Mouse (Mus musculus) hindbrain, postnatal 0 days (tissue): ENCODE data around the gene Olfr1362. TPM values are rescaled to one million over a fixed set of nuclear protein-coding genes. Genes with fewer than 3 reads are reported as not detected.

Experiments used
- ATAC-seq: fragments of 200-750 bp; cut with Nextera tagmentation; 2 replicates; pipeline ENCODE4 v1.8.0; 2017; ENCODE audit warnings: mild to moderate bottlenecking, moderate TSS enrichment, moderate library complexity
- DNase-seq: peaks from one replicate; pipeline ENCODE4 v3.0.0-alpha.2; 2015; ENCODE audit warnings: low spot score
- H3K27ac ChIP-seq: fragments of 300-500 bp; sonication (generic); 2 replicates; pipeline ENCODE4 v1.5.1; 2014; ENCODE audit warnings: mild to moderate bottlenecking
- H3K27me3 ChIP-seq: fragments of 300-500 bp; sonication (generic); 2 replicates; pipeline ENCODE4 v1.6.1; 2014; ENCODE audit warnings: low read length, mixed read lengths; ENCODE audit not compliant: insufficient read depth
- H3K36me3 ChIP-seq: fragments of 300-500 bp; sonication (generic); 2 replicates; pipeline ENCODE4 v1.6.1; 2014; ENCODE audit warnings: low read length, mixed read lengths; ENCODE audit not compliant: insufficient read depth
- H3K4me1 ChIP-seq: fragments of 300-500 bp; sonication (generic); 2 replicates; pipeline ENCODE4 v1.6.1; 2014; ENCODE audit warnings: antibody characterized with exemption, low read length, mixed read lengths; ENCODE audit not compliant: insufficient read depth
- H3K4me2 ChIP-seq: fragments of 300-500 bp; sonication (generic); 2 replicates; pipeline ENCODE4 v1.6.1; 2014; ENCODE audit warnings: low read depth, mild to moderate bottlenecking, low read length, moderate library complexity, mixed read lengths
- H3K4me3 ChIP-seq: fragments of 300-500 bp; sonication (generic); 2 replicates; pipeline ENCODE4 v1.5.1; 2014; ENCODE audit warnings: low read length
- H3K9ac ChIP-seq: fragments of 300-500 bp; sonication (generic); replicated peaks from 2 replicates; pipeline ENCODE4 v1.6.1; 2014; ENCODE audit warnings: mild to moderate bottlenecking, low read length, moderate library complexity, mixed read lengths
- H3K9me3 ChIP-seq: fragments of 300-500 bp; sonication (generic); 2 replicates; pipeline ENCODE4 v1.6.1; 2016; ENCODE audit warnings: low read length, mixed read lengths
- CTCF ChIP-seq: IDR thresholded peaks from 2 replicates; pipeline ENCODE4 v1.5.1; 2016; ENCODE audit warnings: antibody characterized with exemption, control low read depth, low read depth
- WGBS: fragments of 180-500 bp; shearing (Covaris S2); extraction: QIAGEN DNeasy Blood & Tissue Kit; methylation state at CpG from one replicate; pipeline ENCODE4 v1.1.7; 2014; 5-methylcytosine and 5-hydroxymethylcytosine counted together
- polyA plus RNA-seq: library from polyadenylated mRNA; unstranded; fragments of >200 nt; fragmentation: Nextera tagmentation; extraction: Ambion mirVana; gene quantifications from 2 replicates; pipeline ENCODE4 v1.2.1, GENCODE M21; 2015
- total RNA-seq: library from RNA; depleted of rRNA; stranded (reverse); fragments of >200 nt; gene quantifications from 2 replicates; pipeline ENCODE4 v1.2.3, GENCODE M21; 2014; rRNA removed

Gene Olfr1362
- total RNA-seq (not detected in 2 replicates), polyA plus RNA-seq (not detected in 2 replicates)

GRCm38 (mm10) chr13:21613922-21614321, at the start of gene Olfr1362:
Gene Olfr1362 (minus strand): TSS chr13:21614022.
- no peak for ATAC-seq
- H3K27me3 ChIP-seq, result no peaks in the 10 kb centered on the region
- H3K9ac ChIP-seq, result no peak within 1 kb of the TSS
- H3K9me3 ChIP-seq, result no peaks in the 10 kb centered on the region
- no peak within 1 kb of the TSS for H3K27ac ChIP-seq
- no peak for DNase-seq
- no peak for TF ChIP-seq CTCF
- no peak within 1 kb of the TSS for H3K4me3 ChIP-seq
- H3K4me1 ChIP-seq, result no peaks in the 10 kb centered on the region
- H3K4me2 ChIP-seq, result no peak within 1 kb of the TSS
- H3K36me3 ChIP-seq, result no peaks in the 10 kb centered on the region

- Histone ChIP-seq H3K4me2 (no peak within 1 kb of the TSS), H3K9me3 (no peaks in the 10 kb centered on the region), H3K27me3 (no peaks in the 10 kb centered on the region), H3K27ac (no peak within 1 kb of the TSS), H3K4me3 (no peak within 1 kb of the TSS), H3K36me3 (no peaks in the 10 kb centered on the region), H3K9ac (no peak within 1 kb of the TSS), H3K4me1 (no peaks in the 10 kb centered on the region)
- WGBS, result 74% methylated on average over 2 of the region's 2 CpGs
- ATAC-seq (no peak), DNase-seq (no peak)
- TF ChIP-seq CTCF, result no peak
Observed at GRCm38 (mm10) chr13:21663286-21663685, 49.5 kb upstream of the Olfr1362 start, which contains the start of gene Olfr1361. Gene Olfr1361 (minus strand): TSS chr13:21663386.

DNA sequence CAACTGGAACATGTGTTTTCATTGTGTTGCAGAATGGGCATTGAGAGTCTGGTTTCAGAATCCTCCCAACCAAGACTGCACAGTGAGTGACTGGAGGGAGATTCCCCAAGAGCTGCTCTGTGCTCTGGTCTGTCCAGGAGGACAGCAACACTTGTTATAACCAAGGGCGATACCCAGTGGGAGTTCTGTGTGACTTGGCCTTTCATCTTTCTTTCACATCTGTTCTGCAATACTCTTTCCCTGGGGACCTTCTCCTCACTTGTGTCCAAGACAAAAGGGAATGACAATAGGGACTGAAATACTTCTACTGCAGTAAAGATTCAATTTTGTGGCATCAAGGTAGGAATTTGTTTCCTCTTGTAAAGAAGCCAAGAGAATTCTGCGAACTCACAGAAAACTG, 28.6 kb upstream of the Olfr1362 start, which contains the start of gene Olfr11:
Gene Olfr11, minus strand, starts transcription at position 101 of the 400 bp plus-strand sequence.
- 69% methylated on average over 2 of the region's 2 CpGs for WGBS
- DNase-seq (no peak), ATAC-seq (no peak)
- Histone ChIP-seq H3K9ac (no peak within 1 kb of the TSS), H3K4me3 (no peak within 1 kb of the TSS), H3K27ac (no peak within 1 kb of the TSS), H3K27me3 (no peaks in the 10 kb centered on the region), H3K4me1 (no peaks in the 10 kb centered on the region), H3K4me2 (no peak within 1 kb of the TSS), H3K36me3 (no peaks in the 10 kb centered on the region), H3K9me3 (no peaks in the 10 kb centered on the region)
- TF ChIP-seq CTCF, result no peak

DNA sequence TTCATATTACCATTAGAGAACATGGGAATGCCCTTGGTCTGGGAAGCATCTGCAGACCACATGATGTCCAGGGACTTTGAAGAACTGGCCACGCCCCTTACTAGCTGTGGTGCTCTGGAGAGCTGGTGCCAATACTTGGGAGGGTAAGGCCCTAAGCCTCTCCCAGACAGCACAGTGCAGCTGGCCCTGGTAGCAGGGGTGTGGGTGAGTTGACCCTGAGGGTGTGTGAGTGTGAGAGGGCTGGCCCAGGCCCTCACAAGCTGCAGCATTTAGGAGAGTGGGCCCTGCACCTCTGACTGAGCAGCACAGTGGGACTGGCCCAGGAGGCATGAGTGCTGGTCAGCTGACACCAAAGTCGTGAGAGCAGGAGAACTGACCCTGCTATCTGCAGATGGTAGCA, 22.2 kb downstream of the Olfr1362 start:
- Histone ChIP-seq H3K4me1 (no peaks in the 10 kb centered on the region), H3K4me2 (no peak overlapping the region), H3K27ac (no peak overlapping the region), H3K27me3 (no peaks in the 10 kb centered on the region), H3K9ac (no peak overlapping the region), H3K9me3 (no peaks in the 10 kb centered on the region), H3K36me3 (no peaks in the 10 kb centered on the region), H3K4me3 (no peak overlapping the region)
- TF ChIP-seq CTCF, result no peak
- ATAC-seq (no peak), DNase-seq (no peak)
- 70% methylated on average over 2 of the region's 2 CpGs for WGBS

GRCm38 (mm10) chr13:21581659-21582058, 32.2 kb downstream of the Olfr1362 start, which contains the start of gene Olfr1364:
Gene Olfr1364 (minus strand): TSS chr13:21581759.
- Histone ChIP-seq H3K27me3 (no peaks in the 10 kb centered on the region), H3K36me3 (no peaks in the 10 kb centered on the region), H3K9me3 (no peaks in the 10 kb centered on the region), H3K4me3 (no peak within 1 kb of the TSS), H3K4me1 (no peaks in the 10 kb centered on the region), H3K9ac (no peak within 1 kb of the TSS), H3K4me2 (no peak within 1 kb of the TSS), H3K27ac (no peak within 1 kb of the TSS)
- TF ChIP-seq CTCF, result no peak
- DNase-seq (no peak), ATAC-seq (no peak)
- WGBS, result 90% methylated on average over 2 of the region's 2 CpGs

Other genes with a start within 250 kb of the Olfr1362 start
Only the 30 nearest of the 34 such genes appear.
- 3.3 and 6.3 TPM in 2 replicates for gene Pgbd1, start 173.0 kb downstream of the Olfr1362 start, total RNA-seq
- gene Pgbd1, start 173.0 kb downstream of the Olfr1362 start, polyA plus RNA-seq, result 2.0 and 2.1 TPM in 2 replicates
- 18.8 and 18.9 TPM in 2 replicates for gene Zscan26, start 160.3 kb downstream of the Olfr1362 start, total RNA-seq
- gene Zscan26, start 160.3 kb downstream of the Olfr1362 start, polyA plus RNA-seq, result 19.4 and 23.5 TPM in 2 replicates
- 0.86 and 1.1 TPM in 2 replicates for gene Nkapl, start 145.5 kb downstream of the Olfr1362 start, total RNA-seq
- 1.5 and 2.6 TPM in 2 replicates for gene Nkapl, start 145.5 kb downstream of the Olfr1362 start, polyA plus RNA-seq
- 6.0 and 6.2 TPM in 2 replicates for gene Zkscan4, start 135.1 kb downstream of the Olfr1362 start, total RNA-seq
- gene Zkscan4, start 135.1 kb downstream of the Olfr1362 start, polyA plus RNA-seq, result 5.1 and 5.6 TPM in 2 replicates
- gene Gm10065, start 134.6 kb downstream of the Olfr1362 start, total RNA-seq, result not detected in 2 replicates
- gene Gm10065, start 134.6 kb downstream of the Olfr1362 start, polyA plus RNA-seq, result not detected in 2 replicates
- gene AK157302, start 118.8 kb downstream of the Olfr1362 start, total RNA-seq, result 0.14 and 0.16 TPM in 2 replicates
- gene AK157302, start 118.8 kb downstream of the Olfr1362 start, polyA plus RNA-seq, result 0.43 and 0.53 TPM in 2 replicates
- 20.4 and 83.2 TPM in 2 replicates for gene Gm11273, start 112.6 kb downstream of the Olfr1362 start, total RNA-seq
- gene Gm11273, start 112.6 kb downstream of the Olfr1362 start, polyA plus RNA-seq, result 7.7 and 8.2 TPM in 2 replicates
- 7.1 and 8.9 TPM in 2 replicates for gene Zkscan8, start 82.9 kb downstream of the Olfr1362 start, total RNA-seq
- gene Zkscan8, start 82.9 kb downstream of the Olfr1362 start, polyA plus RNA-seq, result 2.7 and 2.8 TPM in 2 replicates
- not detected in 2 replicates for gene Olfr1366, start 71.2 kb downstream of the Olfr1362 start, total RNA-seq
- 0.19 and 0.23 TPM in 2 replicates for gene Olfr1366, start 71.2 kb downstream of the Olfr1362 start, polyA plus RNA-seq
- not detected in 2 replicates for gene Olfr1535, start 54.1 kb downstream of the Olfr1362 start, total RNA-seq
- 0.11 and 0.16 TPM in 2 replicates for gene Olfr1535, start 54.1 kb downstream of the Olfr1362 start, polyA plus RNA-seq
- gene Olfr1364, start 32.3 kb downstream of the Olfr1362 start, total RNA-seq, result not detected in 2 replicates
- gene Olfr1364, start 32.3 kb downstream of the Olfr1362 start, polyA plus RNA-seq, result not detected in 2 replicates
- not detected in 2 replicates for gene Olfr11, start 28.5 kb upstream of the Olfr1362 start, total RNA-seq
- 0.09 TPM in 1 of 2 replicates, not detected in the other for gene Olfr11, start 28.5 kb upstream of the Olfr1362 start, polyA plus RNA-seq
- gene Olfr1361, start 49.4 kb upstream of the Olfr1362 start, total RNA-seq, result not detected in 2 replicates
- gene Olfr1361, start 49.4 kb upstream of the Olfr1362 start, polyA plus RNA-seq, result not detected in 2 replicates
- gene Olfr1360, start 63.4 kb upstream of the Olfr1362 start, total RNA-seq, result not detected in 2 replicates
- not detected in 2 replicates for gene Olfr1360, start 63.4 kb upstream of the Olfr1362 start, polyA plus RNA-seq
- gene Olfr1359, start 84.1 kb upstream of the Olfr1362 start, total RNA-seq, result not detected in 2 replicates
- gene Olfr1359, start 84.1 kb upstream of the Olfr1362 start, polyA plus RNA-seq, result not detected in 2 replicates
- 541 and 615 TPM in 2 replicates for gene Hist1h2bl, start 102.1 kb upstream of the Olfr1362 start, total RNA-seq
- gene Hist1h2bl, start 102.1 kb upstream of the Olfr1362 start, polyA plus RNA-seq, result 1.2 TPM in 1 of 2 replicates, not detected in the other
- gene Hist1h2ai, start 102.4 kb upstream of the Olfr1362 start, total RNA-seq, result 934 and 1,282 TPM in 2 replicates
- gene Hist1h2ai, start 102.4 kb upstream of the Olfr1362 start, polyA plus RNA-seq, result 4.5 and 5.8 TPM in 2 replicates
- gene Hist1h3h, start 103.6 kb upstream of the Olfr1362 start, total RNA-seq, result 1,004 and 1,140 TPM in 2 replicates
- gene Hist1h3h, start 103.6 kb upstream of the Olfr1362 start, polyA plus RNA-seq, result 1.9 and 6.2 TPM in 2 replicates
- gene Hist1h2bm, start 108.0 kb upstream of the Olfr1362 start, total RNA-seq, result 1,597 and 1,943 TPM in 2 replicates
- gene Hist1h2bm, start 108.0 kb upstream of the Olfr1362 start, polyA plus RNA-seq, result 1.3 and 1.7 TPM in 2 replicates
- gene Hist1h4j, start 121.0 kb upstream of the Olfr1362 start, total RNA-seq, result 1,214 and 1,310 TPM in 2 replicates
- not detected in 2 replicates for gene Hist1h4j, start 121.0 kb upstream of the Olfr1362 start, polyA plus RNA-seq
- gene Hist1h4k, start 136.5 kb upstream of the Olfr1362 start, total RNA-seq, result 380 and 998 TPM in 2 replicates
- gene Hist1h4k, start 136.5 kb upstream of the Olfr1362 start, polyA plus RNA-seq, result 1.6 and 1.9 TPM in 2 replicates
- 429 and 552 TPM in 2 replicates for gene Hist1h2ak, start 139.8 kb upstream of the Olfr1362 start, total RNA-seq
- 9.9 and 13.6 TPM in 2 replicates for gene Hist1h2ak, start 139.8 kb upstream of the Olfr1362 start, polyA plus RNA-seq
- gene Hist1h2bn, start 140.1 kb upstream of the Olfr1362 start, total RNA-seq, result 864 and 1,352 TPM in 2 replicates
- gene Hist1h2bn, start 140.1 kb upstream of the Olfr1362 start, polyA plus RNA-seq, result 1.1 TPM in 1 of 2 replicates, not detected in the other
- gene Hist1h1b, start 166.6 kb upstream of the Olfr1362 start, total RNA-seq, result 263 and 411 TPM in 2 replicates
- 10.0 and 11.7 TPM in 2 replicates for gene Hist1h1b, start 166.6 kb upstream of the Olfr1362 start, polyA plus RNA-seq
- 789 and 1,626 TPM in 2 replicates for gene Hist1h3i, start 169.3 kb upstream of the Olfr1362 start, total RNA-seq
- 24.5 and 29.0 TPM in 2 replicates for gene Hist1h3i, start 169.3 kb upstream of the Olfr1362 start, polyA plus RNA-seq
- 641 and 1,093 TPM in 2 replicates for gene Hist1h2an, start 173.2 kb upstream of the Olfr1362 start, total RNA-seq
- gene Hist1h2an, start 173.2 kb upstream of the Olfr1362 start, polyA plus RNA-seq, result 2.2 and 5.4 TPM in 2 replicates
- 234 and 289 TPM in 2 replicates for gene Hist1h2bp, start 173.4 kb upstream of the Olfr1362 start, total RNA-seq
- gene Hist1h2bp, start 173.4 kb upstream of the Olfr1362 start, polyA plus RNA-seq, result 0.84 TPM in 1 of 2 replicates, not detected in the other
- gene Hist1h2bq, start 196.2 kb upstream of the Olfr1362 start, total RNA-seq, result 1,114 and 1,806 TPM in 2 replicates
- 4.8 and 6.4 TPM in 2 replicates for gene Hist1h2bq, start 196.2 kb upstream of the Olfr1362 start, polyA plus RNA-seq
- not detected in 2 replicates for gene Hist1h2ao, start 196.4 kb upstream of the Olfr1362 start, total RNA-seq
- gene Hist1h2ao, start 196.4 kb upstream of the Olfr1362 start, polyA plus RNA-seq, result not detected in 2 replicates
- 2.3 and 3.3 TPM in 2 replicates for gene Hist1h4m, start 197.7 kb upstream of the Olfr1362 start, total RNA-seq
- not detected in 2 replicates for gene Hist1h4m, start 197.7 kb upstream of the Olfr1362 start, polyA plus RNA-seq